Mouse (Mus musculus) ES-Bruce4 (cell line): ENCODE data around the gene Tmem230.

Experiments used
- CTCF ChIP-seq: IDR thresholded peaks from one replicate; pipeline ENCODE4 v1.8.1; 2011; ENCODE audit warnings: low read depth, low read length
- EP300 ChIP-seq: IDR thresholded peaks from 2 replicates; pipeline ENCODE4 v1.6.1; 2011; ENCODE audit warnings: low read depth, low read length; ENCODE audit not compliant: insufficient read depth
- POLR2A ChIP-seq: IDR thresholded peaks from one replicate; pipeline ENCODE4 v1.8.1; 2011; ENCODE audit warnings: low read length; ENCODE audit not compliant: insufficient read depth

DNA sequence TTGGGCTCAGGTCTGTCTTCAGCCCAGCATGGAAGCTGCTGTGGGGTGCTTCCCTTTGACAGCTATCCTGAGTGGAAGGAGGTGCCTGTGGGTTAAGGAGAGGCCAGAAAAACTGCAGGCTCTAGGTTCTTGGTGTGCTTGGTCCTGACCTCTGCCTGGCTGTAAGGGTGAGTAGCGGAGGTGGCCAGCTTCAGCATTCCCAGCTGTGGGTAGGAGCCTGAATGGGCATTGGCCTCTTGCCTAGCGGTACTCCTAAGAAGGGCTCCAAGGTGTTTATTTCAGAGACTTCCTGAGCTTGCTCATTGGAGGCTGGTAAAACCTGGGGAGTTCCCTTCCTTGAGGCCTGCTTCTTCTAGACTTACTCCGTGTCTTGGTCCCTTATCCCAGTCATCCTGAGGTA lies 43.7 kb upstream of the Tmem230 start:
- TF ChIP-seq POLR2A (no peak), CTCF (no peak), EP300 (no peak)
